Mouse (Mus musculus) 416B (cell line): ENCODE data around the gene Slc28a1.

Experiments used
- DNase-seq: peaks from one replicate; pipeline ENCODE4 v3.0.0; 2011; ENCODE audit warnings: low read depth

Gene Slc28a1

DNA sequence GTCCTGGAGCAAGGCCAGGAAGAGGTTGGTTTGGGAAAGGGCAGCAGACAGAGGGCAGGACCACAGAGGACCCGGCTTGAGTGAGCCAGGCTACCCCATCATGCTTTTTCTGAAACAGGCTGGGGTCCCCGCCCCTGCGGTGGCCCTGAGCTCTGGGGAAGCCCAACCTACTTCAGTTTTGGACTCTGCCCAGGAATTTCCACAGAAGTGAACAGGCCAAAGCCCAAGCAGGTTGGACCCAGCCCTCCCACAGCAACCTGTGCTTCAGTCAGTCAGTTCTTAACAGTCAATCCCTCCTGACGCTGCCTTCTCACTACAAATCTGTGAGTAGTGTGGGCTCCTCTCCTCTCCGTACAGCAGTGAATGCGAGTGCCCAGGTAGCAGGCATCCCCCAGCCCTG is at the start of gene Slc28a1:
TSS of gene Slc28a1 (plus strand) at position 245 of the 400 bp plus-strand sequence.
- DNase-seq: no peak

DNA sequence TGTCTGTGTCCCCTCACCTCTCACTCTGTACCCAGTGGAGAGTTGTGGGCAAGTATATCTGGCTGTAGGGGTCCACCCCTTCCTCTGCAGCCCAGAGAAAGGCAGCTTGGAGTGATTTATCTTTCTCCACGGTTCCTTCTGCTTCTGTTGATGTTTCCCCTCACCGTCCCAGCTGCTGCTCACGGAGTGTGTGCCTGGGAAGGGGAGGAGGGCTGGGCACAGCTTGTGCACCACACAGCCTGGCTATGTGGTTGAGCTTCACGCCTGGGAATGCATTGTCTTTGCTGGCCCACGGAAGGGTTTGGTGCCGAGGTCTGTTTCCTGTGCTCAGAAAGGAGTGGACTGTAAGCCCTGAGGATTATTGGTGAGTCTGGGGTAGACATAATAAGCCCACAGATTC is 47.9 kb upstream of the Slc28a1 start:
- no peak for DNase-seq

DNA sequence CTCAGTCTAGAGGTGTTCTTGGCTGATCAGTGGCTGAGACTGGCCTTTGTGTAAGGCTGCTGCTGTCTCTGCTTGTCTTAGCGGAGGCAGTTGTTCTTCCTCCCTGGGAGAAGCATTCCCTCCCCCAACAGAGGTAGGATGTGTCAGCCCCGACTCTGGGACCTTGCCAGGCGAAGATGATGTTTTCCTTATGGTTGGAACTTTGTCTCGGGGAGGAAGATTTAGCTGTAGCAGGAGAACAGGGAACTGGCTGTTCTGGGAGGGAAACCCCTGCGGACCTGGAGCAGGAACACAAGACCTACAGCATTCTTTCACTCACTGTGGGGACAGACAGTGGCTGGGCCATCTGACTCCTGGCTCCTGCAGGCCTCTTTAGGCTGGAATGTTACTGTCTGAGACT is 42.1 kb upstream of the Slc28a1 start:
- no peak for DNase-seq

DNA sequence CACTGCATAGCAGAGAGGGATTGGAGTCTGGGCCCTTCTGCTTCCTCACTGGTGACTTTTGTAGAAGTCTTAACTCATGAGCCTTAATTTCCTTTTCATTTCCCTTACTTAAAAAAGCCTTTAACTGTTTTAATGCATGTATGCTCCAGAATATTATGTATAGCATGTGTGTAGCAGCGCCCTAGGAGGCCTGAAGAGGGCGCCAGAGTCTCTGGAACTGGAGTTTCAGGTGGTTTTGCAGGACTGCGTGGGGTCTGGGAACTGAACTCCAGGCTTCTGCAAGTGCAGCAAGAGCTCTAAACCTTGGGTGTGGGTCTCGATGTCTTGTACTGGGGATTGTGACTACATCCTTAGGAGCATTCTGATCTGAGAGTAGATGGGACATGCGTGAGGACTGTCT is 41.3 kb upstream of the Slc28a1 start:
- peak; percentile 21 for DNase-seq

DNA sequence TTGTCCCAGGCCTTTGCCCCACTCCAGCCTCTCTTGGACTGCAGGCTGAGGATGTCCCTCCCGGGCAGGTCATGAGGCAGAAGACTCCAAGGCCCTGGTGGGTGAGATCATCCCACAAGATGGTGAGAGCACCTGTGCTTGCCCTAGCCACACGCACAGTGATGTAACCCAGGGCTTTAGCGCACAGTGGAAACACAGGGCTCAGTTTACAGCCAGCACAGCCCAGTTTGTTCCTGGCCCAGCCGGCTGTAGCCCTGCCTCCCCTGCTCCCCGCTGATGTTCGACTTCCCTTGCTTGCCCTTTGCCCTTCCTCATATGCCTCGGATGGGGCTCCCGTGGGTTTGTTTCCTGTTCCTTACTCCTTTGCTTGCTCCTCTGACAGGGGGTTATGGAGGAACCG is 40.1 kb upstream of the Slc28a1 start:
- peak; percentile 61 for DNase-seq

DNA sequence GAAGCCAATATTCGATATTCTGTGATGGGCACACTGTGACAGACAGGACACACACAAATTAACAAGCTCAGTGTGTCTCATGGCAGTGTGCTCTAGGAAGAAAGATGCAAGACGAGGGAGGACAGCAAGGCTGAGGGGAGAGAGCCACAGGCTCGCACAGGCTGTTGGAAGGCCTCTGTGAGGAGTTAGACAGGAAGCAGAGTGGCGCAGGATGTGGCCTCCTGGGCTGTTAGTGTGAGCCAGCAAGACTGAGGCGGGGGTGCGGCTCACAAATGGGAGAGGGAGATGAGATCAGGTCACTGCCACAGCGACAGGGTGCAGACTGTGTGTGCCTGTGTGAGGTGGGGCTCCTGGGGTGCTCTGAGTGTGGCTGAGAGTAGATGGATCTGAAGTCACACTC is 39.3 kb upstream of the Slc28a1 start:
- DNase-seq: peak; percentile 82

DNA sequence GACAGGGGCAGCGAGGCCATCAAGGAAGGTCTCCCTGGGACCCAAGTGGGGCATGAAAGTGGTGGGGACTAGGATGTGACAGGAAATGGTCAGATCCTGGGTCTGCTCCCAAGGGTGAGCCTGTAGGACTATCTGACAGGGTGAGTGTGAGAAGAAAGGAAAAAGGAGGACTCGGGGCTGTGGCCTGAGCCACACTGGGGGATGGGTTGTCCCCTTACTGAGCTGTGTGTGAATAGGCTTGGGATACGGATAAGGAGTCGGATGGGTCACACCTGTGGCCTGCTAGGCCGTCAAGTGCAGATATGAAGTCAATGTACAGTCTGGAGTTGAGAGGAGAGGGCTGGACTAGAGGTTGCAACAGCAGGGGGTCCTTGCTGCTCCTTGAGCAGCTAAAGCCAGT is 38.9 kb upstream of the Slc28a1 start:
- DNase-seq: no peak

DNA sequence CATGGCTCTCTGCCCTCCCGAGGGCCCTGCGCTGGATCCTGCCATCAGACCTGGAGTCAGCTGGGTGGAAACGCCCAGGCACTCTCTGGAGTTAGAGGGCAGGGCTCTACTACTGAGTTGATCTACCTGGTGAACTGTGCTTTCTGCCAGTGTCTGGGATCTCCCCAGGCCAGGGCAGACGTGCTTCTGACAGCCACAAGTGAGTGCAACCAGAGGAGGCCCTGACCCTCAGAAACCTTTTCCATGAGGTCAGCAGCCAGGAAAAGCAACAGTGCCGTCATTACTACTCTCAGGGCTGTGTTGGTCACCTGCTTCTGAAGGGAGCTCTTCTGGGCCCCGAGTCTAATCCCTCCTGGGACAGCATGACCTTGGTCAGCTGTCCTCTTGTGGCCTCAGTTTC is 37.6 kb upstream of the Slc28a1 start:
- DNase-seq: no peak

DNA sequence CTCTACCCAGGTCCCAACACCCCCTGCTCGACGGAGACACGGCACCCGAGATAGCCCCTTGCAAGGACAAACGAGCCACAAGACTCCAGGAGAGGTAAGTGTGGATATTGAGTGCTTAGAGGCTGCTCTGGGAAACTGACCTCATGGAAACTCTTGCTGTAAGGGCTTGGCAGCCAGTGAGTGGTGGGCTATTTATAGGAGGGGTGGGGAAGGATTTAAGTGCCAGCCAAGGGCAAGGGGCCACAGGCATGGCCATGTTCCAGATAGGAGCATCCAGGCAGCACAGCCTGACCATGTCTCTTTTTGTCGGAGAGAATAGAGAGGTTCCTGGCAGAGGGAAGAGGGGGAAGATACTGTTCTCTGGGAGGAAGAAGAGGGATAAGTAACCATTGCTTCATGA is 35.9 kb upstream of the Slc28a1 start:
- no peak for DNase-seq

DNA sequence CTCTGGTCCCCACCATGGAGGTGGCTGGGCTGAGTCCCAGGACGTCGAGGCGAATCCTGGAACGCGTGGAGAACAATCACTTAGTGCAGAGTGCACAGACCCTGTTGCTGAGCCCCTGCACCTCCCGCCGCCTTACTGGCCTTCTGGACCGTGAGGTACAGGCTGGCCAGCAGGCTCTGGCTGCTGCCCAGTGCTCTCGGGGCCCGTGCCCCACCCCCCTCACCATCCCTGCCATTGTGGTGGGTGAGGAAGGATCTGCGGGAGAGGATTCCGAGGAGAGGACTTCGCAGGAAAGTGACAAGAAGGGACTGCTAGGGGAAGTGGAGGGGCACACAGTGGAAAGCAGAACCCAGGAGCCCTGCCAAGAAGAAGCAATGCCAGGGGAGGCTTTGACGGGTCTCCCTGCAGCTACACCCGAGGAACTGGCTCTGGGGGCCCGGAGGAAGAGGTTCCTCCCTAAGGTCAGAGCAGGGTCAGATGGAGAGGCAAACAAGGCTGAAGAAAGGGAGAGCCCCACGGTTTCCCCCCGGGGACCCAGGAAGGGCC is 21.1 kb upstream of the Slc28a1 start:
- DNase-seq: no peak

DNA sequence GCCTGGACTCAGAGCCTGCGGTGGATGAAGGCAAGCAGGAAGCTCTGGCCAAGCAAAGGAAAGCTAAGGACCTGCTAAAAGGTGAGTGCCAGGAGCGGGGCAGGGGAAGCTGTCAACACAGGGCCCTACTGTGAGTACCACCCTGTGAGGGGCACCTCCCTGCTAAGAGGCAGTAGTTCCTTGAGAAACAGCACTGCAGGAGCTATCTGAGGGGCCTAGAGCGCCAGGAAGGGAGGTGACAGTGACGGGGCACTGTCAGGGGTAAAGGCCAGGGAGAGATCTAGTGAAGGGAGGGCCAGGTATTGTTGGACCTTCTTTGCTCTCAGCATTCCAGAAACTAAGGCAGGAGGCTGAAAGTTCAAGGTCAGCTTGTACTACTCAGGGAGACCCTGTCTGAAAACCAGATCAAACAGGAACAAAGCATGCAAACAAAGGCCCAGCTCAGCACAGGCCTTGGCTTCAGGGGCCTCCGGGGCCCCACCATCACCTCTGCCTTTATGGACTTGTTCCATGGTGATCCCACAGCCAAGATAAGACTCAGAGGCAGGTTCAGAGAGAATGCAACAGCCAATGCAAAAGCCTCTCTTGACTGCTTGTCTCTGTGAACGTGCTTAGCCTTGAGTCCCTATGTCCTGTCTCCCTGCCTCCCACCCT is 20.4 kb upstream of the Slc28a1 start:
- no peak for DNase-seq

DNA sequence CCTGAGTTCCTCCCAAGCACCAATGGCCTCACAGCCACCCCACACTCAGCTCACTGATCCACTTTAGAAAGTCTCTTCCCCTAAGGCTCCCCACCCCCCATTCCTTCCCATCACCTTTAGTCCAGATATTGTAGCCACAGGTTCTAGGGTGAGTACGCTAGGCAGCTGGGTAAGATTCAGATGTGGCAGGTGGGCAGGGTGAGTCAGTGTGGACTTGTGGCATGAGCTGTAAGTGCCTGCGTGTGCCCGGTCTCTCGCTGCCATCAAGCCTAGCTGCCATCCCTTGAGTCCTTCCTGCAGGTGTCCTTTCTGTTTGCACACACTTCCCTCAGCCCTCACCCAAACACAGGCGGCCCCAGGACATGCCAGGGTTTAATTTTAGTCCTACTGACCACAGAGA is 14.3 kb upstream of the Slc28a1 start:
- DNase-seq: peak; percentile 25

DNA sequence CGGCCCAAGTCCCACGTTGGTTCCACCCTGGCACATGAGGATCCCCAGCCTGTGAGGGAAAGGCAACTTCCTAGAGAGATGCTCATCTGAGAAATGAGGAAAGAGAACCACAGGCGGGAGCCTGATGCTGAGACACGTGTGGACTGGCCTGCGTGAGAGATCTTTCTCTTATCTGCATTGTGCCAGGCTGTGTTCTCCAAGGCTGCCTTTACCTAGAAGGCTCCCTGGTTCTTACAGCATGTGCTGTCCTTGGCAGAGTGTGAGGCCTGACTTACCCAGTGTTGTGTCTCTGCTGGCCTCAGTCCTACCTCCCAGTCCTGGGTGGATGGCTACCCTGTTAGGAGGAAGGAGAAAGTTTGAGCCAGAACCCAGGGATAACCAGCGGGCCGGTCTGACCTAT is 11.7 kb upstream of the Slc28a1 start:
- DNase-seq: no peak

DNA sequence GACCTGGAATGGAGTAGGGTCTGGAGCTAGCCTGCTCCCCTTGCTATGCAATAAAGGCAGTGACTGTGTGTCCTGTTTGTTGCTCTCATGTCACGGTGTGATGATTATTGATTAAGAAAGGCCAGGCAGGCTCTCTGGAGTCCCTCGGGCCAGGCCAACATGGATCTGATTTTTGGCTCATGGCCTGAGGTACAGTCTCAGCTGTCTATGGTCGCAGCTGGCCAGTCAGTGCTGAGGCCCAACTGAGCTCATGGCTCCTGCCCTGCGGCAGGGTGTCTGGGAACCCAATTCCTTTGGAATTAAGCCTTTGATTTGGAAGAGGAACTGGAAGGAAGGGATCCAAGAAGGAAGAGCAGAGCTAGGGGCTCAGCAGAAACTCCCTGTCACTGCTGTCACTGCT is 9.1 kb upstream of the Slc28a1 start:
- no peak for DNase-seq

DNA sequence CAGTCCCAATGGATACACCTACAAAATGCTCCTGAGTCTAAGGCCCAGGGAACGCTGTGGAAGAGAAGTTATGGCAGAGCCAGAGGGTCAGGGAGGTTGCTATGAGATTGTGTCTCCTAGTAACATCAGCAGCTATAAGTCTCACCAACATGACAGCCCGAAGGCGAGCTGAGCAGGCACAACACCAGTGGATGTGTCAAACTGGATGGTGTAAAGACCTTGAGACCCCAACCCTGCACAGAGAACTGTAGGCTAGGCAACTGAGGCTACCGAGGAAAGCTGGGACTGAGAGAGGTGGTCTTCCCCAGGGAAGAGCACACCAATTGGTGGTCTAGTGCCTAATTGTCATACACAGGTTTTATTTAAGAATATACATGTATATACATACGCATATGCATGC is 6.4 kb upstream of the Slc28a1 start:
- no peak for DNase-seq

DNA sequence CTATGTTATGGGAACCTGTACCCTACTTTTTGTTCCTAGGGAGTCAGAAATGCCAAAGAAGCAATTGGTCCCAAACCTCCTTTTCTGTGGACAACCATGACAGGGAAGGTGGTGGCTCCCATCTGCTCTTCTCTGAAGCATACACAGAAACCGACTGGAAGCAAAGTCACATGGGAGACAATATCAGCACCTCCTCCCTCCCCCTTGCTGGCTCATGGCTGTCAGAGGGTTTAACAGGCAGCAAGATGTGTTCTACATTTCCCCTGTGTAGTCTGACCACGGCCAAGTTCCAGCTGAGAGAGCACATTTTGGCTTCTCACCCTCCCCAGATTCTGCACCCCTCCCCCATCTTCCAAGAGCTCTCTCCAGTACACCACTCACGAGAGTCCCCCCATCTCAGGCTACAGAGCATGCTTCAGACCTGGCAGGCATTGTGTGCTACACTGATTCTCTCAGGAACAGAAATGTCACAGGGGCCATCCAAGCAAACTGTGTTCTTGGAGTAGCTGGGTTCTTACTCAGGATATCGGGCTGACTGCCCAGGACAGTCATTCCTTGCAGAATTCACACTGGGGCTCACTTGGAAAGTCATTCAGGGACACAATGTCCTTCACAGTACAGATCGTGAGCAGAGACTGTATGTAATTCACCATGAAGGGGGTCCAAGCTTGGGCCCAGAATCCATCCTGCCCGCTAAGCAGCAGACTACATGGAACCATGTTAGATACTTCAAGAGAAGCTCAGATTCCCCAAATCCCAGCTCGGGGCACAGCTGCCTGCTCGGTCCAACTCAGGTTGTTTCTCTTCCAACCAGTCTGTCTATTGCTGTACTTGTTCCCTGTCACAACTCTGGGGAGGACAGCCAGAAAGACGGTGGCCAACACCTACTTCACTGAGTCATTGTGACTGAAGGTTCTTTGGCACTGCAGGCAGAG is 4.6 kb upstream of the Slc28a1 start:
- DNase-seq: no peak

DNA sequence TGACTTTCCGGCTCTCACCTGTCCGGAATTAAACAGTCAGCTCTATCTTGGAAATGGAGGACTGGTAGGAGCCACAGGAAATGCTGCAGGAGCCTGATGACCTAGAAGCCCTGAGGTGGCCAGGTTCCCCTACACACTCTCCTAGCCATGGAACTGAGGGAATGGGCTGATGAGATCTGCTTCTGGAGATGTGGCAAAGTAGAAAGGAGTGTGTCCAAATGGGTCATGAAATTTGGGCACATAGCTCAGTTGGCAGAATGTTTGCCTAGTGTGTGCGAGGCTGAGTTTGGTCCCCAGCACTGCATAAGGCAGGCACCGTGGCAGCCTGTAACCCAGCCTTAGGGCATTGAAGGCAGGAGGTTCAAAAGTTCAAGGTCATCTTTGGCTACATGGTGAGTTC is 3.8 kb upstream of the Slc28a1 start:
- DNase-seq: no peak

DNA sequence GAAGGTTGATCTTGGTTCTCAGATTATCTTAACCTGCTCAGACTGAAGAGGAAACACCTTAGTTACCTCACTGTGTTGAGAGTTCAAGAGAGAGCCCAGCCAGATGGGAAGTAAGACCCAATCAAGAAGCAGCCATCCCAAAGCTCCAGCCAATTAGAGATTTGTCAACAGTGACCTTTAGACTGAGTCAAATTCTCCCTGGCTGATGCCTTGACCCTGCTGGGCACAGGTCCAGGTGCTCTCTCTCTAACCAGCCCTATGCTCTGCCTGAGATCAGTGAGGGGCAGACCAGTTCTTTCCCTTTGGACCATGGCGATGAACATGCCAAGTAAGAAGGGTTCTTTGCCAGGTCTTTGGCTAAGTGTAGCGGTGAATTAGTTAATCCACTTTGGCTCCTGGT is 2.9 kb upstream of the Slc28a1 start:
- no peak for DNase-seq

DNA sequence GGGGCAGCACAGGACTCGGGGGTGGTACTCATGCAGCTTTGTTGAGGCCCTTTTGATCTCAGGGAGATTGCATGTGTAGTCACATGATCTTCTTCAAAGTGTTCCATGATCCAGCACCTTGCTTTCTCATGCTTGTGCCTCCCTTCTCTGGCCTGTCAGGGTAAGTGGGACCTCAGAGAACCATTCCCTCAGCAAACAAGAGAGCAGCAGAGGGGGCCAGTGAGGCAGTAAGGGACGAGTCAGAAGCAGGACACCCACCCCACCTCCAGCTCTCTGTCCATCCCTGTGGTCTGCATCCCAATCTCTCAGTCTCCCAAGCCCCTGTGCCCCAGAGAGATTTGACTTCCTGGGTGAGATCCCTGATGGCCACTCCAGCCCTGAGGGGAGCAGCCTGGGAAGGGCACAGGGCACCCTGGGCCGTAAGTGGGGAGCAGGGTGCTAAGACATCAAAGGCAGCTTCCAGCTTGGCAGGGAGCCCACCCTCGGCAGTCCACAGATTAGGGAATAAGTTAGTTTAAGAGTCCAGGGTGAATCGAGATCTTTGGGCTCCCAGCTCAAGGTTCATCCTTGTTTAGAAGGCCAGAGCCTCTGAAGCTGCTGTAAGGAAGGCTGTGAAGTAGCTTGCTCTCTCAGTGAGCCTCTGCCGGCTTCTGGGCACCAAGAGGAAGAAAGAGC is 1.8 kb upstream of the Slc28a1 start:
- DNase-seq: no peak

DNA sequence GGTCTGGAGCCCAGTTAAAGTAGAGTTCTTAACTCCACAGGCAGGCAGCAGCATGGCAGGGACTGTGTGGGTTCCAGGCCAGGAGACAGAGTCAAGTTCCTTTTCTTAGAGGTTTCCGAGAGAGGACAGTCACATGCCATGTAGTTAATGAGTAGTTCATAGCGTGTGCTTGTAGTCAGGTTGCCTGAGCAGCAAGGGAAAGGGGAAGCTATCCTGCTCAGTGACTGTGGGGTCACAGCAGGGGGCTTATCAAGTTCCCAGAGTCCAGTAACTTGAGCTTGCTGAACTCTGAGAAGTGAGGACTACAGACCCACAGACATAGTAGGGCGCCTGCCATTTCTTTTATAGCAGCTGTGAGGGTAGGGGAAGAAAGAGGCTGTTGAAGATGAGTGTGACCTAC is 6.5 kb downstream of the Slc28a1 start:
- peak; percentile 19 for DNase-seq

DNA sequence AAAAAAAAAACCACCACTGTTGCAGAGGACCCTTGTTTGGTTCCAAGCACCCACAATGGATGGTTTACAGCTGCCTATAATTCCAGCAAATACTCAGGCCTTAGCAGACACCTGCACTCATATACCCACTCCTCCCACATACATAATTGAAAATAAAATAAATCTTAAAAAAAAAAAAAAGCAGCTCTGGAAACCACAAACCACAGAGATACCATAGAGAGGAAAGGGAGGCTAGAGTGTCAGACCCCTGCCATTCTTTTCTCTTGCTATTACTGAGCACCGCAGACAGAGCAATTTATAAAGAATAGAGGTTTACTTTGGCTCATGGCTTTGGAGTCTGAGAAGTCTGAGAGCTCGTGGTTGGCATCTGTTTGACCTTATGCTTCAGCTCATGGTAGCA is 8.2 kb downstream of the Slc28a1 start:
- DNase-seq: peak; percentile 55

DNA sequence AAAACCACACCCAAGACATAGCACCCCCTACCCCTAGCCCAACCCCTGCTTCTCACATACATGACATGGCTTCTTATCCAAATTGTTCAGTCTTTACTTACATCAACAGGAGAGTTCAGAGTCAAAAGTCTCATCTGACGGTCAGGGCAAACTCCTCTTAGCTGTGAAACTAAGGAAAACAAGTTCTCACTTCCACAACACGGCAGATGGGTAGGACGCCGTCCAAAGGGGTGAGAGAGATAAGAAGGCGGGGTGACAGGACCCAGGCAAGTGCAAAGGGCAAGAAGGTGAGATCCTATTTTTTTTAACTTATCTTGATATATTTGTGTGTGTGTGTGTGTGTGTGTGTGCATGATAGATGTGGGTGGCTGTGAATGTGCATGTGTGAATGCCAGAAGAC is 9.0 kb downstream of the Slc28a1 start:
- no peak for DNase-seq

DNA sequence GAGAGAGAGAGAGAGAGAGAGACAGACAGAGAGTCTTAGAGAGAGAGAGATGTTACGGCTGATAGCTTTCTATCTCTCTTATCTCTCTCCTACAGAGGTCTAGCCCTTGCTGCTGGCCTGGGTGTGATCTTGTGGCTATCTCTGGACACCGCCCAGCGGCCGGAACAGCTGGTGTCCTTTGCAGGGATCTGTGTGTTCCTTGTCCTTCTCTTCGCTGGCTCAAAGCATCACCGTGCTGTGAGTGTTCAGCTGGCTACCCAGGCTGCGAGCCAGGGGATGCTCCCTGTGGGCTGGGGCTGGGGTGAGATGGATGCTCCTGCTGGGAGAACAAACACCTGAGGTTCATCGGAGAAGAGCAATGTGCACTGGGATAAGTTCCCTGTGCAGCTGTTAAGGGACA is 10.2 kb downstream of the Slc28a1 start:
- no peak for DNase-seq
